Mouse (Mus musculus) lung, embryonic 15.5 days (tissue): ENCODE data around the gene Nprl2. TPM values are rescaled to one million over a fixed set of nuclear protein-coding genes. Genes with fewer than 3 reads are reported as not detected.

Source experiments
- ATAC-seq: fragments of 200-750 bp; cut with Nextera tagmentation; 2 replicates; pipeline ENCODE4 v1.8.0; 2017; ENCODE audit warnings: moderate number of reproducible peaks, borderline replicate concordance; ENCODE audit not compliant: low FRiP score, low TSS enrichment; ENCODE audit errors: extremely low read depth
- H3K27ac ChIP-seq: fragments of 300-500 bp; sonication (generic); 2 replicates; pipeline ENCODE4 v1.5.1; 2015; ENCODE audit warnings: moderate library complexity, mild to moderate bottlenecking, inconsistent platforms
- H3K27me3 ChIP-seq: fragments of 300-500 bp; sonication (generic); 2 replicates; pipeline ENCODE4 v1.6.1; 2015; ENCODE audit warnings: inconsistent platforms
- H3K36me3 ChIP-seq: fragments of 300-500 bp; sonication (generic); 2 replicates; pipeline ENCODE4 v1.6.1; 2015; ENCODE audit warnings: inconsistent platforms
- H3K4me1 ChIP-seq: fragments of 300-500 bp; sonication (generic); 2 replicates; pipeline ENCODE4 v1.6.1; 2015; ENCODE audit warnings: inconsistent platforms
- H3K4me2 ChIP-seq: fragments of 300-500 bp; sonication (generic); 2 replicates; pipeline ENCODE4 v1.6.1; 2015; ENCODE audit warnings: inconsistent platforms, mild to moderate bottlenecking, moderate library complexity
- H3K4me3 ChIP-seq: fragments of 300-500 bp; sonication (generic); 2 replicates; pipeline ENCODE4 v1.5.1; 2015; ENCODE audit warnings: mild to moderate bottlenecking, inconsistent platforms
- H3K9ac ChIP-seq: fragments of 300-500 bp; sonication (generic); 2 replicates; pipeline ENCODE4 v1.6.1; 2015; ENCODE audit warnings: inconsistent platforms
- H3K9me3 ChIP-seq: fragments of 300-500 bp; sonication (generic); 2 replicates; pipeline ENCODE4 v1.6.1; 2016; ENCODE audit warnings: inconsistent platforms
- WGBS: fragments of 180-500 bp; shearing (Covaris S2); methylation state at CpG from one replicate; pipeline ENCODE4 v1.1.7; 2015; 5-methylcytosine and 5-hydroxymethylcytosine counted together
- polyA plus RNA-seq: library from polyadenylated mRNA; unstranded; fragments of >200 nt; fragmentation: Nextera tagmentation; extraction: Ambion mirVana; gene quantifications from 2 replicates; pipeline ENCODE4 v1.2.1, GENCODE M21; 2015

Nprl2 gene
- polyA plus RNA-seq, 1 experiment from 2014 or later, result 42.2 TPM

DNA sequence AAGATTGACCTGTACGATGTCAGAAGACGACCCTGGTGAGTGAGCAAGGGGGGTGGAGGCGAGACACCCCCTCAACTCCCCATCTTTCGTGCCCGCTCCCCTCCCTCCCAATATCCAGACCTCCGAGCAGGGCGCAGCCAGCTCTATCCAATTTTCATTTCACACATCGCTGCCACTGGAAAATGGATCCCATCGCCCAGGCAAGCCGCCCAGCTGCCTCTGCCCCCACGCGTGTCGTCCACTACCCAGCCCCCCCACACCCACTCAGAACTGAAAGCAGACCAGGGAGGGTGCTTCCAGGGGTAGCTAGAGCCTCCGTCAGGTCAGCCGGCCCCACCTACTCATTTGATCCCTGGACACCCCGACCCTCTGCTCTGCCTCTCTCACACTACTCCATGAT is 29.7 kb upstream of the Nprl2 start:
- no peaks in the 10 kb centered on the region for H3K36me3 ChIP-seq
- no peaks in the 10 kb centered on the region for H3K9me3 ChIP-seq
- WGBS, result 74% methylated on average over 16 of the region's 16 CpGs
- H3K9ac ChIP-seq, result no peak overlapping the region
- no peak for ATAC-seq
- 0 out of 2 replicates have a peak, but pooled peaks cover 5% of the 10 kb centered on the region for H3K27me3 ChIP-seq
- H3K4me1 ChIP-seq, result no peaks in the 10 kb centered on the region
- H3K4me3 ChIP-seq, result no peak overlapping the region
- no peak overlapping the region for H3K27ac ChIP-seq
- H3K4me2 ChIP-seq, result no peak overlapping the region

DNA sequence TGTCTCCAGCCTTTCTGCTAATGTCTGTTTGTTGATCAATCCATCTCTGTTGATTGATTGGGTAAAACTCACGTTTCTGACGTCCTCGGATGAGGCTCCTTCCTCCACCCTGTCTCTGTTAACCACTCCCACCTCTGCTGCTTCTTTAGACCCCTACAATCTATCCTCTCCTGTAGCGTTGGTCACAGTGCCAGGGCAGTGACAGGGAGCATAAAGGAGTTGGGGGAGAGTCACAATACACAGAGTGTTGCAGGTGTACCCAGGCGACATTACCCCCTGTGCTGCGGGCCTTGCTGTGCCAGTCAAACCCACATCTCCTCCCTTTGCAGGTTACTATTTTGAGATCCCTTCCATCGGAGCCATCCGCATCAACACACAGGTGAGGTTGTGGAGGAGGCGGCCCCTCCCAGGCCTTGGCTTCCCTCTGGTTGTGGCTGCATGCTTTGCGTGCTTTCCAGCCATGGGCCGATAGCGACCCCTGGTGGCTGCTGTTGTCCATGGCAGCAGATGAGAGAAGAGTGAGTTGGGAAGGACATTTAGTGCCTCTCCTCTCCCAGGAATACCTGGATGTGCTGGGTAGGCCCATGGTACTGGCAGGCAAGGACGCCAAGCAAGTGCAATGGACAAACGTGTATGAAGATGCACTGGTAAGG is 27.6 kb upstream of the Nprl2 start:
- H3K27me3 ChIP-seq, result peaks cover 2% of the 10 kb centered on the region; the same call in 1 of the 2 replicates
- no peak overlapping the region for H3K4me2 ChIP-seq
- H3K4me1 ChIP-seq, result no peaks in the 10 kb centered on the region
- ATAC-seq, result no peak
- H3K9me3 ChIP-seq, result no peaks in the 10 kb centered on the region
- no peaks in the 10 kb centered on the region for H3K36me3 ChIP-seq
- H3K4me3 ChIP-seq, result no peak overlapping the region
- no peak overlapping the region for H3K9ac ChIP-seq
- no peak overlapping the region for H3K27ac ChIP-seq
- WGBS, result 10% methylated on average over 14 of the region's 14 CpGs

DNA sequence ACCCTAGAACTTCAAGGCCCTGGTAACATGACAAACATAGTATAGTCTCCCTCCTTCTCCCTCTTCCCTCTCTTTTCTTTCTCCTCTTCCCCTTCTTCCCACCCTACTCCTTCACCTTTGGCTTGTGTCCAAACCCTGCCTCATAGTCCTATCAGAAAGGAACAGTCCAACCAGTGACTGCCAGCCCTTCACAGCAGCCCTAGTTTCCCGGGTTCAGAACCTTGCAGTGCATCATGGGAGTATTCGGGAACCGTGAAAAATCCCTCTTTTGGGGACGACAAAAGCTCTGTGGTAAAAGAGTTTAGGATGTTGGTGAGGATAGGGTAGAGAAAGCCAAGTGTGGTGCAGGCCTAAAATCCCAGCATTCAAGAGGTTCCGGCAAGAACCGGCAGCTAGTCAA is 21.7 kb upstream of the Nprl2 start:
- H3K36me3 ChIP-seq, result no peaks in the 10 kb centered on the region
- H3K4me3 ChIP-seq, result no peak overlapping the region
- H3K9me3 ChIP-seq, result no peaks in the 10 kb centered on the region
- H3K4me1 ChIP-seq, result peaks cover 9% of the 10 kb centered on the region
- H3K27me3 ChIP-seq, result peaks cover 3% of the 10 kb centered on the region; the same call in 1 of the 2 replicates
- no peak overlapping the region for H3K27ac ChIP-seq
- 65% methylated on average over 6 of the region's 6 CpGs for whole genome bisulfite sequencing
- no peak overlapping the region for H3K4me2 ChIP-seq
- no peak for ATAC-seq
- no peak overlapping the region for H3K9ac ChIP-seq

DNA sequence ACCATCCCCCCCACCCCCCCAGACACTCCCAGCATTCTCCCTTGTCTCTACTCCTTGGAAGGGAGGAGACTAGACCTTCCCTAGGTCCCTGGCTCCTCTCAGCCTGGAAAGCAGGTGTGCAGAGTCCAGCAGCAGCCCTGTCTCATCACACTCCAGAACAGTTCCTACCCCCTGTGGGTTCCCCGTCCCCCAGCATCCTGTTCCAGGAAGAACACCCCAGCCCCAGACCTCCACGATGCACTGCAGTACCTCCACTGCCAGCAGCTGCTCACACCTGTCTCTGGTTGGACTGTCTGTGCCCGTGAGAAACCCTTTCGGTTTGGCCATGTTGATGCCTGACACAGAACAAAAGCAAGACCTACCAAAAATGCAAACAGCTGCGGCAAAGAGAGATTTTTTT is 20.8 kb upstream of the Nprl2 start:
- WGBS, result 44% methylated on average over 5 of the region's 5 CpGs
- Histone ChIP-seq H3K27ac (no peak overlapping the region), H3K36me3 (no peaks in the 10 kb centered on the region), H3K9me3 (no peaks in the 10 kb centered on the region), H3K4me2 (peak overlapping the region; percentile 52; the same call in 1 of the 2 replicates), H3K4me1 (peaks cover 10% of the 10 kb centered on the region), H3K27me3 (peaks cover 12% of the 10 kb centered on the region), H3K9ac (no peak overlapping the region), H3K4me3 (no peak overlapping the region)
- ATAC-seq, result no peak

DNA sequence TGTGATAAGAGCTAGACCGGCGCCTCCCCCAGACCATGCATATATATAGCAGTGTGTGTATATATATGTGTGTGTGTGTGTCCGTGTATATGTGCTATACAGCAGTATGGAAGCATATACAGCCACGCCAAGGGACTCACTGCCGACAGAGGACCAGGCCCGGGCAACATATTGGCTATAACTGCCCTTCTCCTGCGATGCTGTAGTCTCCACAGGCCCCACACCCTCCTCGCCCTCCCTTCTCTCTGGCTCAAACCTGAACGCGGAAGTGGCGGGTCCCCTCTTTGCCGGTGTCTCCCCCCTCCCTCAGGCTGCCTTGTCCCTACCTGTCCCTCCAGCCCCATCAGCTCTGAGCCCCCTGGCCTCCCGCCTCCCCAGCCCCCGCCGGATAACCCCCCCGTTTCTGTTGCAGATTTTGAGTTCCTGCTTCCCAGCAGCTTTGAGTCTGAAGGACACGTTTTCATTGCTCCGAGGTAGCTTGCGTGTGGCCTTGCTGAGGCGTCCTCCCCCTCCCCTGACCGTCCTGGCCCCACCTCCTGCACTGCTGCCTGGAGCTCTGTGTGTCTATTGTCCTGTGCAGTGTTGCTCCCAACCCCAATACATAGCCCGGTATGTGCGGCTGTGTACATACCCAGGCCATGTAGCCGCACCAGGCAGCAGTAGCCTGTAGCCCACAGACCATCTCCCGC is 20.2 kb upstream of the Nprl2 start:
- H3K36me3 ChIP-seq, result no peaks in the 10 kb centered on the region
- peak overlapping the region; percentile 52 for H3K4me2 ChIP-seq
- 0 out of 2 replicates have a peak, but pooled peaks have one; percentile 28 for ATAC-seq
- H3K4me1 ChIP-seq, result peaks cover 17% of the 10 kb centered on the region
- no peak overlapping the region; the same call in 1 of the 2 replicates for H3K27ac ChIP-seq
- H3K27me3 ChIP-seq, result peaks cover 19% of the 10 kb centered on the region
- WGBS, result 19% methylated on average over 25 of the region's 25 CpGs
- H3K9me3 ChIP-seq, result no peaks in the 10 kb centered on the region
- H3K4me3 ChIP-seq, result no peak overlapping the region
- no peak overlapping the region for H3K9ac ChIP-seq

DNA sequence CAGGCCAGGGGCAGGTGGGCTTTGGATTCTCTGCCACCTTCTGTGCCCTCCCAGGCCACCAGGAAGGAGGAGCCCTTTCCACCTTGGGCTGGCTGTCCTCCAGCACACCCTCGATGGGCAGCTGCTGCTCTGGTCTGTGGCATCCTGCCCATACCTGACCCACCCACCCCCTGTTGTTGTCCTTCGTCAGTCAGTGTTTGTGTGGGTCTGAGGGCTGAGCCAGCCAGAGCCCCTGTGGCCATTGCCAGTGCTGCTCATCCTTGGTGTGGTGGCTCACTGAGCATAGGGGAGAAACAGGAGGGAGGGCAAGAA is 19.7 kb upstream of the Nprl2 start:
- no peak overlapping the region for H3K4me3 ChIP-seq
- H3K27me3 ChIP-seq, result peaks cover 24% of the 10 kb centered on the region
- no peak for ATAC-seq
- H3K4me2 ChIP-seq, result peak overlapping the region; percentile 52
- H3K4me1 ChIP-seq, result peaks cover 22% of the 10 kb centered on the region
- no peak overlapping the region; the same call in 1 of the 2 replicates for H3K27ac ChIP-seq
- 34% methylated on average over 2 of the region's 2 CpGs for WGBS
- H3K9ac ChIP-seq, result no peak overlapping the region
- H3K9me3 ChIP-seq, result no peaks in the 10 kb centered on the region
- no peaks in the 10 kb centered on the region for H3K36me3 ChIP-seq

DNA sequence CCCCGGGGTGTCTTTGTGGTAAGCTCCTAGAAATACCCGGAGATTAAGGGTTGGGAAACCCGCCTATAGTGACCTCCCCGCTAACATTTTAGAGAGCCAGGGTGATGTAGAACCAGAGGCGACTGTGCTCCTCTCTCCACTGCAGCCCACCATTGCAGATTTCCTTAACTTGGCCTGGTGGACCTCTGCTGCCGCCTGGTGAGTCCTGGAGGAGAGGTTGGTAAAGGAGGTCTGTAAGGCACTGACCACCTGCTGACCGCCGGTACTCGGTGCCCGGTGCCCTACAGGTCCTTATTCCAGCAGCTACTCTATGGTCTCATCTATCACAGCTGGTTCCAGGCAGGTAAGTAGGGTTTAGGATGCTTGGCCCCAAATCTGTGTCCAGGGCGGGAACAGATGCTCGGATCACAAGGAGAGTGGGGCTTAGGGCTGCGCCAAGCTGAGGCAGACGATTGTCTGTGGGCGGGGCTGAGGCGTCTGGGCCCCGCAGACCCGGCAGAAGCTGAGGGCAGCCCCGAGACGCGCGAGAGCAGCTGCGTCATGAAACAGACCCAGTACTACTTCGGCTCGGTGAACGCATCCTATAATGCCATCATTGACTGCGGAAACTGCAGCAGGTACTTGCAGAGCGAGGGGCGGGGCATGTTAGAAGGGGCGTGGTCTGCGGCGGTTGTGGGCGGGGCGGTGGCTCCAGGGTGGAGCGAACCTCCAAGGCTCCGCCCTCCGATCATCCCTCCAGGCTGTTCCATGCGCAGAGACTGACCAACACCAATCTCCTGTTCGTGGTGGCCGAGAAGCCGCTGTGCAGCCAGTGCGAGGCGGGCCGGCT is 15.6 kb upstream of the Nprl2 start:
- peak; percentile 66; the same call in 1 of the 2 replicates for ATAC-seq
- Histone ChIP-seq H3K4me3 (peak overlapping the region; percentile 31), H3K9ac (no peak overlapping the region), H3K27ac (no peak overlapping the region), H3K36me3 (no peaks in the 10 kb centered on the region), H3K9me3 (no peaks in the 10 kb centered on the region), H3K27me3 (peaks cover 36% of the 10 kb centered on the region), H3K4me2 (peak overlapping the region; percentile 76), H3K4me1 (peaks cover 22% of the 10 kb centered on the region)
- WGBS, result 4% methylated on average over 44 of the region's 44 CpGs

DNA sequence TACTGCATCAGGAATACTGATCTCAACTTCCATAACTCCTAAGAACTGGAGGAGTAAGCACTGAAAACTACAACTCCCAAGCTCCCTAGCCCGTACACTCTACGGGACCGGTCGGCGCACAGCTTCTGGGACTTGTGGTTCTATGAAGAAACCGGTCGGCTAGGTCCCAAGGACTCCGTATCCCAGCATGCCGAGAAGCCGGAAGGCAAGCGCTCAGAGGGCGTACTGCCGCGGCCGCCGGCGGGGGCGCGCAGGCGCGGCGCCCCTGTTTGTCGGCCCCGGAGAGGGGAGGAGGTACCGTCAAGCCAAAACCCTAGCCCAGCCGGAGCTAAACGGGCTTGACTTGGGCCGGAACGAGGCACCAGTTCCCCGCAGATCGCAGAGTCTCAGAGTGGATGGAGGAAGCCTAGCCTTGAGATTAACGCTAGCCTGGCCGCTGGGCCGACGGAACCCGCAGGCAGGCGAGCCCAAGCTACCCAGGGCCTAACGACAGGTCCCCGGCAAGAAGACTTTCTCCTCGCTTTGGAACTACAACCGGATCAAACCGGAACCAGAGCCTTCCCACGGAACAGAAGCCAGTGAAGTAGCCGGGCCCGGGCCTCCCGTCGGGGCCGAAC is 8.1 kb upstream of the Nprl2 start, which contains the start of gene Tmem115:
TSS of gene Tmem115 (plus strand) at position 155 of the 617 bp plus-strand sequence.
- WGBS, result under 1% methylated on average over 48 of the region's 48 CpGs
- peak; percentile 97 for ATAC-seq
- Histone ChIP-seq H3K27ac (peak within 1 kb of the TSS; percentile 76), H3K36me3 (peaks cover 17% of the 10 kb centered on the region), H3K9ac (peak within 1 kb of the TSS; percentile 85), H3K4me2 (peak within 1 kb of the TSS; percentile 82), H3K27me3 (peaks cover 4% of the 10 kb centered on the region; the same call in 1 of the 2 replicates), H3K9me3 (no peaks in the 10 kb centered on the region), H3K4me3 (peak within 1 kb of the TSS; percentile 75), H3K4me1 (peaks cover 29% of the 10 kb centered on the region)

DNA sequence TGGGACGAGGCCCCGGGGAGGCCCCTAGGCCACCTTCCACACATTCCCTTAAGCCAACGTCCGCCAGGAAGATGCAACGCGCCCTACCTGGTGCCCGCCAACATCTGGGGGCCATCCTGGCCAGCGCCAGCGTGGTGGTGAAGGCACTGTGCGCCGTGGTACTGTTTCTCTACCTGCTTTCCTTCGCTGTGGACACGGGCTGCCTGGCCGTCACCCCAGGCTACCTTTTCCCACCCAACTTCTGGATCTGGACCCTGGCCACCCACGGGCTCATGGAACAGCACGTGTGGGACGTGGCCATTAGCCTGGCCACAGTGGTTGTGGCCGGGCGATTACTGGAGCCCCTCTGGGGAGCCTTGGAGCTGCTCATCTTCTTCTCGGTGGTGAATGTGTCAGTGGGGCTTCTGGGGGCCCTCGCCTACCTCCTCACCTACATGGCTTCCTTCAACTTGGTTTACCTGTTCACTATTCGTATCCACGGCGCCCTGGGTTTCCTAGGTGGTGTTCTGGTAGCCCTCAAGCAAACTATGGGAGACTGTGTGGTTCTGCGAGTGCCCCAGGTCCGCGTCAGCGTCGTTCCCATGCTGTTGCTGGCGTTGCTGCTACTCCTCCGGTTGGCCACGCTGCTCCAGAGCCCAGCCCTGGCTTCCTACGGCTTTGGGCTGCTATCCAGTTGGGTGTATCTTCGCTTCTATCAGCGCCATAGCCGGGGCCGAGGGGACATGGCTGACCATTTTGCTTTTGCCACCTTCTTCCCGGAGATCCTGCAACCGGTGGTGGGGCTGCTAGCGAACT is 7.4 kb upstream of the Nprl2 start:
- peaks cover 24% of the 10 kb centered on the region for H3K36me3 ChIP-seq
- peak; percentile 1; the same call in 1 of the 2 replicates for ATAC-seq
- H3K27ac ChIP-seq, result peak overlapping the region; percentile 76
- no peaks in the 10 kb centered on the region for H3K9me3 ChIP-seq
- WGBS, result under 1% methylated on average over 40 of the region's 40 CpGs
- H3K9ac ChIP-seq, result peak overlapping the region; percentile 85
- H3K4me3 ChIP-seq, result peak overlapping the region; percentile 75
- peak overlapping the region; percentile 82 for H3K4me2 ChIP-seq
- peaks cover 29% of the 10 kb centered on the region for H3K4me1 ChIP-seq
- no peaks in the 10 kb centered on the region for H3K27me3 ChIP-seq

DNA sequence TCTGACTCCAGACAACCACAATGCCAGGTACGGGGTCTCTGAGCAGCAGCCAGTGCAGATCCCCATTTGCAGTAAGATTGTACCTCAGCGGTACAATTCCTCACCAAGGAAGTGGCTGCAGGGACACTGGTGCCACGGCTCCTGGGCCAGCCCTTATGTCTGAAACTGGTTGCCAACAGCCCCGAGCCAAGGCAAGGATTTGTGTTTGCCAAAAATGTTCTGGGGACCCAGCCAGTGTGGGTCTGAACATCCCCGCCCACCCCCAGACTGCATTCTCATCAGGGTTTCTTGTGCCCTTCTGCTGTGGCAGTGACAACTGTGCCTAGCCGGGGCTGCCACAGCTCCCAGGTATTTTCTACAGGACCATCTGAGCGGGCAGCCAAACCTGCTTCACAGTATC is 3.8 kb upstream of the Nprl2 start:
- no peak overlapping the region for H3K4me3 ChIP-seq
- WGBS, result 91% methylated on average over 7 of the region's 7 CpGs
- H3K4me2 ChIP-seq, result no peak overlapping the region
- H3K9me3 ChIP-seq, result no peaks in the 10 kb centered on the region
- H3K27ac ChIP-seq, result no peak overlapping the region
- H3K27me3 ChIP-seq, result no peaks in the 10 kb centered on the region
- H3K36me3 ChIP-seq, result peaks cover 28% of the 10 kb centered on the region
- no peak for ATAC-seq
- peaks cover 46% of the 10 kb centered on the region for H3K4me1 ChIP-seq
- no peak overlapping the region for H3K9ac ChIP-seq

DNA sequence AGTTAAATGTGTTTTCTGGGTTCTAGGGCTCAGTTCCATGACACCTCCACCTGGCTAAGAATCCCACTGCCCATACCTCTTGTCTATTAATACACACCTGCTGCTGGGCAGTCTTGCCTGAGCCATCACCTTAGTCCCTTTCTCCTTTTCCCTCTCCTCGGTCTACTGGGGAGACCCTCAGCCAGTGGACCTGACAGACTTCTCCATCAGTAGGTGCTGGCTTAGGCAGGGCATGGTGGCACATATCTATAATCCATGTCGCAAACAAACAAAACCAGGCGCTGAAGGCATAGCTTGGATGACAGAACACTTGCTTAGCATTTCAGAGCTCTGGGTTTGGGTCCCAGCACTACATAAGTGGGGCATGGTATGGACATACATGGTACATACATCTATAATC is 3.3 kb upstream of the Nprl2 start:
- Histone ChIP-seq H3K9ac (no peak overlapping the region), H3K27ac (no peak overlapping the region), H3K9me3 (no peaks in the 10 kb centered on the region), H3K36me3 (peaks cover 28% of the 10 kb centered on the region), H3K4me3 (no peak overlapping the region), H3K4me2 (no peak overlapping the region), H3K27me3 (no peaks in the 10 kb centered on the region), H3K4me1 (peaks cover 42% of the 10 kb centered on the region)
- WGBS, result 91% methylated on average over 3 of the region's 3 CpGs
- ATAC-seq, result no peak
